Mouse (Mus musculus) CH12.LX (cell line): ENCODE results near the gene Zscan10.

Experiments used
- BHLHE40 ChIP-seq: IDR thresholded peaks from 2 replicates; pipeline ENCODE4 v1.6.1; 2011; ENCODE audit warnings: mild to moderate bottlenecking, low read depth, low read length, improper control_type of control experiment
- CTCF ChIP-seq, 2 experiments: IDR thresholded peaks in 1 of 2; conservative IDR thresholded peaks in 1 of 2; 2 replicates each; pipeline ENCODE4 v1.5.1; 2011 to 2012; ENCODE audit warnings: low read depth in 2 of 2, low read length in 2 of 2, improper control_type of control experiment in 1 of 2, inconsistent platforms in 1 of 2, mild to moderate bottlenecking in 1 of 2, moderate library complexity in 1 of 2
- MEF2A ChIP-seq: IDR thresholded peaks from 2 replicates; pipeline ENCODE4 v1.6.1; 2014; ENCODE audit warnings: low read depth, mild to moderate bottlenecking, inconsistent platforms, low read length, improper control_type of control experiment, borderline replicate concordance
- POLR2A ChIP-seq: IDR thresholded peaks from 2 replicates; pipeline ENCODE4 v1.6.1; 2011; ENCODE audit warnings: low read depth, mild to moderate bottlenecking, improper control_type of control experiment, low read length
- ZNF384 ChIP-seq: IDR thresholded peaks from 2 replicates; pipeline ENCODE4 v1.6.1; 2012; ENCODE audit warnings: low read depth, low read length, improper control_type of control experiment, inconsistent platforms

DNA sequence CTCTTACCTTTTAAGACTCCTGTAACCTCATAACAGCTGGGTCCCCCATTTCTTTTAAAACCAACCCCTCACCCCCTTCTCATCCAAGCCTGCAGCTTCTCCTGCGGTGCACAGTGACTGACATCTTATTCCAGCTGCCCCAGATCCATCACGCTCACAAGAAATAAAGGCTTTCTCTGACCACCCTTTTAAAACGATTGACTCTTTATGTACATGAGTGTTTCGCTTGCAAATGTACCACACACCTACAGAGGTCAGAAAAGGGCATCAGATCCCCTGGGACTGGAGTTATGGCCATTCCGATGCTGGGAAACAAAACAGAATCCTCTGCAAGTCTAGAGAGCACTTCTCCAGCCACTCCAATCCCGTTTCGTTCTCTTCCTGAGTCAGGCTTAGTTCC is 27.2 kb downstream of the Zscan10 start:
- TF ChIP-seq ZNF384, result no peak
- TF ChIP-seq BHLHE40, result no peak
- TF ChIP-seq CTCF (conservative IDR thresholded peaks at IDR 0.05 in 1 of 2, IDR thresholded peaks at IDR 0.05 in 1 of 2; ENCODE audit: low read depth in 2 of 2, low read length in 2 of 2), result no peak
- no peak for TF ChIP-seq POLR2A
- TF ChIP-seq MEF2A, result no peak
